Mouse (Mus musculus) cerebellum, postnatal 36 days (tissue): ENCODE data around the gene Zbed4.
A peak's percentile ranks its signal among the peaks of the same experiment; 100 is the strongest.
"Not testable (repeated sequence)": the region's sequence is repeated elsewhere in the genome, so short reads cannot be mapped to it uniquely, and the experiment has no call there.

Experiments used
- DNase-seq, 2 experiments: peaks; one replicate each; pipeline ENCODE4 v3.0.0; 2021 to 2022; ENCODE audit warnings: mixed read lengths in 2 of 2

Gene Zbed4

GRCm38 (mm10) chr15:88738466-88738865 is 13.0 kb upstream of the Zbed4 start:
- no peak for DNase-seq

GRCm38 (mm10) chr15:88741366-88741765 is 10.1 kb upstream of the Zbed4 start:
- no peak for DNase-seq

- DNase-seq = not testable (repeated sequence)
Measured at GRCm38 (mm10) chr15:88743371-88743770, 8.1 kb upstream of the Zbed4 start.

GRCm38 (mm10) chr15:88745347-88745746 is 6.1 kb upstream of the Zbed4 start:
- DNase-seq = no peak

- DNase-seq = no peak
Measured at GRCm38 (mm10) chr15:88745926-88746325, 5.5 kb upstream of the Zbed4 start.

GRCm38 (mm10) chr15:88749617-88750016 is 1.8 kb upstream of the Zbed4 start:
- DNase-seq = not testable (repeated sequence)

GRCm38 (mm10) chr15:88750032-88750431 is 1.4 kb upstream of the Zbed4 start:
- no peak for DNase-seq

- peak; percentile 99 for DNase-seq
Measured at GRCm38 (mm10) chr15:88750677-88751563, 540 bp upstream of the Zbed4 start.

- DNase-seq = no peak
Measured at GRCm38 (mm10) chr15:88752403-88752733, 908 bp downstream of the Zbed4 start.

GRCm38 (mm10) chr15:88754896-88755295 is 3.4 kb downstream of the Zbed4 start:
- DNase-seq = no peak

- DNase-seq = no peak
Measured at GRCm38 (mm10) chr15:88755761-88756160, 4.3 kb downstream of the Zbed4 start.

- no peak for DNase-seq
Measured at GRCm38 (mm10) chr15:88758061-88758460, 6.6 kb downstream of the Zbed4 start.

GRCm38 (mm10) chr15:88761551-88761950 is 10.1 kb downstream of the Zbed4 start:
- DNase-seq = no peak

- not testable (repeated sequence) for DNase-seq
Measured at GRCm38 (mm10) chr15:88766139-88766538, 14.7 kb downstream of the Zbed4 start.

- no peak for DNase-seq
Measured at GRCm38 (mm10) chr15:88768537-88768936, 17.1 kb downstream of the Zbed4 start.

- DNase-seq = not testable (repeated sequence)
Measured at GRCm38 (mm10) chr15:88774630-88775029, 23.2 kb downstream of the Zbed4 start.

- no peak for DNase-seq
Measured at GRCm38 (mm10) chr15:88792140-88792850, 40.8 kb downstream of the Zbed4 start.

GRCm38 (mm10) chr15:88794729-88795128 is 43.3 kb downstream of the Zbed4 start:
- not testable (repeated sequence) for DNase-seq

- no peak for DNase-seq
Measured at GRCm38 (mm10) chr15:88799950-88800371, 48.5 kb downstream of the Zbed4 start.

GRCm38 (mm10) chr15:88800921-88801354 is 49.5 kb downstream of the Zbed4 start:
- DNase-seq = no peak

GRCm38 (mm10) chr15:88801903-88802302 is 50.4 kb downstream of the Zbed4 start:
- DNase-seq = no peak

- no peak for DNase-seq
Measured at GRCm38 (mm10) chr15:88802348-88802747, 50.9 kb downstream of the Zbed4 start.

- no peak for DNase-seq
Measured at GRCm38 (mm10) chr15:88808121-88808520, 56.7 kb downstream of the Zbed4 start.

- no peak for DNase-seq
Measured at GRCm38 (mm10) chr15:88810369-88810768, 58.9 kb downstream of the Zbed4 start.
